Mouse (Mus musculus) hindbrain, embryonic 13.5 days (tissue): ENCODE data around the gene Bend6. TPM values are rescaled to one million over a fixed set of nuclear protein-coding genes. Genes with fewer than 3 reads are reported as not detected.

Experiments used
- ATAC-seq: fragments of 200-750 bp; cut with Nextera tagmentation; 2 replicates; pipeline ENCODE4 v1.8.0; 2017; ENCODE audit warnings: moderate TSS enrichment; ENCODE audit not compliant: low FRiP score
- H3K27ac ChIP-seq: fragments of 300-500 bp; sonication (generic); 2 replicates; pipeline ENCODE4 v1.5.1; 2015; ENCODE audit warnings: inconsistent platforms, mild to moderate bottlenecking, moderate library complexity
- H3K27me3 ChIP-seq: fragments of 300-500 bp; sonication (generic); 2 replicates; pipeline ENCODE4 v1.6.1; 2015; ENCODE audit warnings: mild to moderate bottlenecking, inconsistent platforms
- H3K36me3 ChIP-seq: fragments of 300-500 bp; sonication (generic); 2 replicates; pipeline ENCODE4 v1.6.1; 2015; ENCODE audit warnings: mild to moderate bottlenecking, inconsistent platforms
- H3K4me1 ChIP-seq: fragments of 300-500 bp; sonication (generic); replicated peaks from 2 replicates; pipeline ENCODE4 v1.6.1; 2015; ENCODE audit warnings: inconsistent platforms
- H3K4me2 ChIP-seq: fragments of 300-500 bp; sonication (generic); 2 replicates; pipeline ENCODE4 v1.6.1; 2015; ENCODE audit warnings: inconsistent platforms, mild to moderate bottlenecking, moderate library complexity
- H3K4me3 ChIP-seq: fragments of 300-500 bp; sonication (generic); 2 replicates; pipeline ENCODE4 v1.5.1; 2015; ENCODE audit warnings: mild to moderate bottlenecking, inconsistent platforms
- H3K9ac ChIP-seq: fragments of 300-500 bp; sonication (generic); 2 replicates; pipeline ENCODE4 v1.6.1; 2015; ENCODE audit warnings: mild to moderate bottlenecking, inconsistent platforms
- H3K9me3 ChIP-seq: fragments of 300-500 bp; sonication (generic); 2 replicates; pipeline ENCODE4 v1.6.1; 2016; ENCODE audit warnings: inconsistent platforms
- WGBS: fragments of 180-500 bp; shearing (Covaris S2); methylation state at CpG from one replicate; pipeline ENCODE4 v1.1.7; 2015; 5-methylcytosine and 5-hydroxymethylcytosine counted together
- polyA plus RNA-seq: library from polyadenylated mRNA; unstranded; fragments of >200 nt; fragmentation: Nextera tagmentation; extraction: Ambion mirVana; gene quantifications from 2 replicates; pipeline ENCODE4 v1.2.1, GENCODE M21; 2015

Gene Bend6
- polyA plus RNA-seq, 1 experiment from 2014 or later, result 20.5 TPM

DNA sequence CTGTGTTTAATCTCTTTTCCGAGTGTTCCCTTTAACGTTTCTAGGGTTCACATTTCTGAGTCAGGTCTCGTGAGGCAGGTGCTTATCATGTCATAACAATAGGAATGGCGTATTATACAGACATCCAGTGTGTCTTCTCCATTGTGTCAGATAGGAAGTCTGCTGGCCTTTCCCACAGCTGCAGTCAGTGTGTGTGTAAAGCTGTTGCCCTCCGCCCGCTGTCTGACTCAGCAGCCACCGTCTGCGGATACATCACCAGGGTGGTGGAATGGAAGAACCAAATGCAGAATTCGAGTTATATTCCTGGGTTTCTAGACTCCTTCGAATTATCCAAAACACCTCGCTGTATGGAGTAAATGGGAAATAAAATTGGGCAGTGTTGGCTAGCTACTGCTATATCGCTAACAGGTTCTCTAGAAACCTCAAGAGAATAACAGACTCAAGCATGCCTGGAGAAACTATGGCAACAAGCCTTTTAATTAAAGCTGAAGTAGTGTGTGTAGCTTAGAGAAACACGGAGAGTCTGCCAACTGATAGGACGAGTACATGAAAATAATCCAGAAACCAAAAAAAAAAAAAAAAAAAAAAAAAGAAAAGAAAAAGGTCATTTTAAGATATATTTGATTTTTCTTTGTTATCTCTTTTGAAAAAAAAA, 25.4 kb upstream of the Bend6 start:
- Histone ChIP-seq H3K4me3 (no peak overlapping the region), H3K27ac (no peak overlapping the region), H3K9ac (no peak overlapping the region), H3K4me1 (peaks cover 5% of the 10 kb centered on the region; the same call in 1 of the 2 replicates), H3K4me2 (0 out of 2 replicates have a peak overlapping the region, but pooled peaks have one; percentile 4), H3K27me3 (no peaks in the 10 kb centered on the region), H3K36me3 (no peaks in the 10 kb centered on the region), H3K9me3 (no peaks in the 10 kb centered on the region)
- WGBS, result 64% methylated on average over 14 of the region's 14 CpGs
- ATAC-seq, result peak; percentile 68

DNA sequence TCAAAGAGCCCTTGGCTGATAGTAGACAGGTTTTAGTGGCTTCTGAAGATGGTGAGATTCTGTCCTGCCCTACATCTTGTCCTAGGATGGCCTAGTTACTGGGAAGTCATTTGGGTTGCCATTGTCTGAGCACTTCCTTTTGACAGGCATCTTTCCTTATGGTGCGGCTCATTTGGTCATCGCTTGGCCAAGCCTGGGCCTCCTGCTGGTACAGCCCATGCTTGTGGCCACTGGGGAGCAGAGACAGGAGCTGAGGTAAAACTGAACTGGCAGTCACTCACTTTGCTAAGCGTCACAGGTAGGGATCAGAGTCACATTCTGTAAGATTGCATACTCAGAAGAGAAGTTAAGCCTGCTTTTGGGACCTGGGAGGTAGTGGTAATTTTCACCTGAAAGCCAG, 24.6 kb upstream of the Bend6 start:
- no peak for ATAC-seq

DNA sequence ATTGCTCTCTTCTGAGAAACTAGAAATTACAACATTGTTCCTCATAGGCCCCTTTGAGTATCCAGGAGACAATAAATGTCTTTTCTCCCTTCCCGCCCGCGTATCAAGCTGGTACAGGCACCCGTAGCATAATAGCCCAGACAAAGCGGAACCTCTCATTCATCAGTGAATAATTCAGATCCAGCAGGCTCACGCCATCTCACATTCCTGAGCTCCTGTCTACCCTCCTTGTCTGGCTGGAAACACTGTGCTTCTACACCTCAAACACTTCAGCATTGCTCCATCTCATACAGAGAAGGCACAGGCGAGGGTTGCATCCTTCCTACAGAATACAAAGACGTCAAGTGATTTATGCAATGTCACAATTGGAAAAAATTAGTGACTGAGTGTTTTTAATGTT, 24.2 kb upstream of the Bend6 start:
- H3K4me1 ChIP-seq, result peaks cover 5% of the 10 kb centered on the region; the same call in 1 of the 2 replicates
- no peaks in the 10 kb centered on the region for H3K9me3 ChIP-seq
- ATAC-seq, result no peak
- H3K27me3 ChIP-seq, result no peaks in the 10 kb centered on the region
- no peak overlapping the region for H3K4me2 ChIP-seq
- no peak overlapping the region for H3K27ac ChIP-seq
- H3K9ac ChIP-seq, result no peak overlapping the region
- H3K4me3 ChIP-seq, result no peak overlapping the region
- WGBS, result 41% methylated on average over 8 of the region's 8 CpGs
- H3K36me3 ChIP-seq, result no peaks in the 10 kb centered on the region

More for the DNA sequence above, 24.6 kb upstream of the Bend6 start:
- H3K27me3 ChIP-seq, result no peaks in the 10 kb centered on the region
- H3K4me3 ChIP-seq, result no peak overlapping the region
- no peaks in the 10 kb centered on the region for H3K9me3 ChIP-seq
- peaks cover 5% of the 10 kb centered on the region; the same call in 1 of the 2 replicates for H3K4me1 ChIP-seq
- no peak overlapping the region for H3K9ac ChIP-seq
- H3K4me2 ChIP-seq, result no peak overlapping the region
- H3K36me3 ChIP-seq, result no peaks in the 10 kb centered on the region
- WGBS, result 75% methylated on average over 3 of the region's 3 CpGs
- H3K27ac ChIP-seq, result no peak overlapping the region

DNA sequence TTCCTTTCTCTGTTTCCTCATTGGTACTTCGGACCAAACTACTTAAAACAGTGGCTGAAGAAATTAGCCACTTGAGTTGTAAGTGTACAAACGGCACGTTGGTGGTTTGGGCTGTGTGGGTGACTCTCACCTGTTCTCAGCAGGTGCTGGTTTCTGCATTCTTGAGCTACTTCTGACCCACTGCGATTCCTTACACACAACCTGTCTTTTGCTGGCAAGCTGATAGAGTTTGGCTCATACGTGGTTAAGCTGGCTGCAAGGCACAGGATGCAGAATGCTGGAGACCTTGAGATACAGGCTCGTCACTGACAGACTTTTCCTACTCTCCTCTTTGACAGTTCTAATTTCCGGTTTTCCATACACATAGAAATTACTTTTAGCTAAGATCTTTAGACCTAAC, 19.9 kb upstream of the Bend6 start:
- Histone ChIP-seq H3K9me3 (no peaks in the 10 kb centered on the region), H3K36me3 (no peaks in the 10 kb centered on the region), H3K27ac (no peak overlapping the region), H3K27me3 (no peaks in the 10 kb centered on the region), H3K4me3 (no peak overlapping the region), H3K4me2 (no peak overlapping the region), H3K9ac (no peak overlapping the region), H3K4me1 (0 out of 2 replicates have a peak, but pooled peaks cover 5% of the 10 kb centered on the region)
- ATAC-seq, result no peak
- 92% methylated on average over 7 of the region's 7 CpGs for WGBS

DNA sequence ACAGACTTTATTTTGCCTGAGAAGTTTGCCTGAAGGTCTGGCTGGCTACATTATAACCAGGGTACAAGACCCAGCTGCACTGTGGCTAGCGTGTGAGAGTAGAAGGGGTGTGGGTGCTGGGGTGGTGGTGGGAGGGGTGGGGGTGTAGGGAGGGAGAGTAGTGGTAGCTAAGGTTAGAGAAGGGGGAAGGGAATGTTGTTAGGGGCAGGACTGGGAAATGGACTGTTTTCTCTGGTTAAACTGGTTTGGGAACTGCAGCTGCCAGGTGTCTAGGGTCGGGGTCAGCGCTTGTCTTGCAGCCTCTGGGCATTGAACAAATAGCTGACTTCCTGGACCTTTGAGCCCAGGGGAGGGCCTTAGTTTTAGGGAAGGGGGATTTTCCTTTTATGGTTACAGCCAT, 17.7 kb upstream of the Bend6 start:
- H3K4me3 ChIP-seq, result no peak overlapping the region
- H3K27me3 ChIP-seq, result no peaks in the 10 kb centered on the region
- 88% methylated on average over 3 of the region's 3 CpGs for WGBS
- ATAC-seq, result no peak
- H3K27ac ChIP-seq, result no peak overlapping the region
- no peaks in the 10 kb centered on the region for H3K4me1 ChIP-seq
- H3K9me3 ChIP-seq, result no peaks in the 10 kb centered on the region
- H3K9ac ChIP-seq, result no peak overlapping the region
- peaks cover 3% of the 10 kb centered on the region; the same call in 1 of the 2 replicates for H3K36me3 ChIP-seq
- no peak overlapping the region for H3K4me2 ChIP-seq

DNA sequence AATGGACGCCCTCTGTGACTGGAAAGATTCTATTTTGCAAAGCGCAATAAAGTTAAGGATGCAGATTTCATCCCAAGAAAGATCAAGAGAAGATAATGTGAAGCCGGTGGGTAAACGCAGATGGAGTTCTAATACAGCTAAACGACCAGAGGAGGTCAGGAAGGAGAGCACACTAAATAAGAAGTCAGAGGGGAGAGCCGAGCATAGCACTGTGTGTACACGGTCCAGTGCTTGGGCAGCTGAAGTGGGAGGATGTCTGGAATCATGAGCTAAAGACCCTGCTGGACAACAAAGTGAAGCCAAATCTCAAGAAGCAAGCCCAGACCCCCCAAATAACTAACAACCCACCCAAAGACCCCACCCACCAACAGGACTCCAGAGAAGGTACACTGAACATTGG, 15.4 kb upstream of the Bend6 start:
- Histone ChIP-seq H3K27ac (no peak overlapping the region), H3K4me3 (no peak overlapping the region), H3K36me3 (peaks cover 5% of the 10 kb centered on the region), H3K27me3 (no peaks in the 10 kb centered on the region), H3K9me3 (no peaks in the 10 kb centered on the region), H3K9ac (no peak overlapping the region), H3K4me1 (no peaks in the 10 kb centered on the region), H3K4me2 (no peak overlapping the region)
- ATAC-seq, result no peak
- WGBS, result 78% methylated on average over 7 of the region's 7 CpGs

DNA sequence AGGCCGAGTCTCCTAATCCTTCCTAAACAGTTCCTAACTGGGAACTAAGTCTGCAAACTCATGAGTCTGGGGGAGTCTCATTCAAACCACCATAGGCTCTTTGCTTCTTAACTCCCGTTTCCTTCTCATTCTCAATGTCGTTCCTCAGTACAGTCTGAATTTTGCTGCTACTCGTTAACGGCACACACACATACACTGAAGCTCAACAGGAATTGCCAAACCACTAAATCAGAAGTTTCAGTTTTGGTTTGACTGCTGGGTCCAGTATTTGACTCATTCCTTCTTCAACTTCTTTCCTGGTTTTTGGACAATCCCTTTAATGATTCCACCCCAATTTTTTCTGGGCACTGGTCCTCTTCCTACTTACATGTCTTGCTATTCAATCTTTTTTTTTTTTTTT, 8.9 kb upstream of the Bend6 start:
- ATAC-seq, result no peak
- 98% methylated on average over 5 of the region's 5 CpGs for WGBS
- H3K9me3 ChIP-seq, result no peaks in the 10 kb centered on the region
- no peaks in the 10 kb centered on the region for H3K27me3 ChIP-seq
- H3K4me2 ChIP-seq, result no peak overlapping the region
- peaks cover 20% of the 10 kb centered on the region for H3K36me3 ChIP-seq
- no peak overlapping the region for H3K27ac ChIP-seq
- no peaks in the 10 kb centered on the region for H3K4me1 ChIP-seq
- no peak overlapping the region for H3K4me3 ChIP-seq
- no peak overlapping the region for H3K9ac ChIP-seq

DNA sequence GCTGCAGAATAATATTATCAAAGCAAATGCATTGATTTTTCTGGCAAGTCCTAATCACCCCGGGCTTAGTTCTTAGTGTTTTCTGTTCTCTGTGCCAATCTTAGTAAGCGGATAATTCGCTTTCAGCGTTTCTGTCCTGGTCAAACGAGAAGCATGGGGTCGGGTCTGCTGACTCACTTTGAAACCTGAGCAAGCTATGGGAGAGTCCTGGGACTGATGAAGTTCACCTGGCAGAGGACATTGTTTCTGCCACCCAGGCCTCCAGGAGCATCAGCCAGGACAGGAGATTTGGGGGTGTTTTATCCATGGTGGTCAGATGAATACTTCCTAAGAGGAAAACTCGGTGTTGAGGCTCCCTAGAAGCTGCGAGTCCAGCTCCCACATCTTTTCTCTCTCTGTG, 4.0 kb upstream of the Bend6 start:
- Histone ChIP-seq H3K4me3 (no peak overlapping the region), H3K4me2 (no peak overlapping the region), H3K27ac (no peak overlapping the region), H3K4me1 (peaks cover 23% of the 10 kb centered on the region), H3K27me3 (peaks cover 15% of the 10 kb centered on the region), H3K9me3 (no peaks in the 10 kb centered on the region), H3K9ac (no peak overlapping the region), H3K36me3 (peaks cover 9% of the 10 kb centered on the region)
- 85% methylated on average over 8 of the region's 8 CpGs for whole genome bisulfite sequencing
- no peak for ATAC-seq

DNA sequence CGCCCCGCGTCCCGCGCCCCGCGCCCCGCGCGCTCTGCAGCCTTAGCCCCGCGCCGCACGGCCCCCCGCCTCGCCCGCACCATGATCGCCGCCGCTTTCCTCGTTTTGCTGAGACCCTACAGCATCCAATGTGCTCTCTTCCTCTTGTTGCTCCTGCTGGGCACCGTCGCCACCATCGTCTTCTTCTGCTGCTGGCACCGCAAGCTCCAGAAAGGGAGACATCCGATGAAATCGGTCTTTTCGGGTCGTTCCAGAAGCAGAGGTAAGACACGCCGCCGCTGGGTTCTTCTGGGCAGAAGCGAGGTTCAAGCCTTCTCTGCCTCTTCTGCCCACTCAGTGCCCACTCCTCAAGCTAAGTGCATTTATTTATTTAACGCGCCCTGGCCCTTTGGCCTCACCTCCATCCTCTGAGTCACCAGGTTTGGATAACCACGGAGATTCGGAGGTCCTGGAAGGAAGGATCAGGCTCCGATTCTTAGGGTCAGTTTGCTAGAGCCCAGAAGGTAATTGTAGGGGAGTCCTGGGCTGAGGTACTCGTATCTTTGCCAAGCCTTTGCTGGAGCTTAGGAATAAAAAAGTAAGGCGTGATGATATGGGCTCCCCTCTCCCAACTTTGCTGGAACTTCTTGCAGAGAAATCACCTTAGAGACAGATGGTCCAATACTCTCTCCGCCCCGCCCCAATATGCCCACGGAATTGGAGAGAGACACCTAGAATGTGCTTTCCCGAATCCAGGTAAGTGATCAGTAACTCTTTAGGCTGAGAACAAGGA, 761 bp upstream of the Bend6 start, which contains the start of gene Dst:
Gene Dst, plus strand, starts transcription at position 35 of the 772 bp plus-strand sequence.
- Histone ChIP-seq H3K4me1 (peaks cover 30% of the 10 kb centered on the region), H3K27me3 (peaks cover 18% of the 10 kb centered on the region), H3K9ac (peak within 1 kb of the TSS; percentile 79), H3K4me3 (peak within 1 kb of the TSS; percentile 64), H3K4me2 (peak within 1 kb of the TSS; percentile 85), H3K9me3 (no peaks in the 10 kb centered on the region), H3K27ac (peak within 1 kb of the TSS; percentile 91), H3K36me3 (no peaks in the 10 kb centered on the region)
- WGBS, result 3% methylated on average over 42 of the region's 44 CpGs
- no peak; the same call in 1 of the 2 replicates for ATAC-seq

DNA sequence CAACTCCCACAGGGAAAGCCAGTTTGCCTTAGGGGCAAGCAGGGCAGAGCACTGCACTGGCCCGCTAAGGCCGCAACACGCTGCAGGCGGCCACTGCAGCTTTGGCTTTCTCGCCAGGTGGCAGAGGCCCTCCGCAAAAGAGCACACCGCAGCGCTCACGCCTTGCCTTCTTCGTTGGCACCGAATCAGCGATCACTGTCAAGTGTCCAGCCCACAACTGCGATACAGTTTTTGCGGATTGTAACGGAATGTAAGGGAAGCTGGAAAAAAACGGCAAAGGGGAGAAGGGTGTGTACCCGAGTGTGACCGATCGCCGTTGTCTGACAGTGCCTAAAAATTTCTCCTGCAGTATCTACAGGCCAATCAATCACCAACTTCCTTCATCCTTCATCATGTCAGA, 689 bp downstream of the Bend6 start:
- Histone ChIP-seq H3K4me1 (peaks cover 30% of the 10 kb centered on the region), H3K4me3 (peak overlapping the region; percentile 64), H3K4me2 (peak overlapping the region; percentile 85), H3K9me3 (no peaks in the 10 kb centered on the region), H3K27ac (peak overlapping the region; percentile 91), H3K9ac (peak overlapping the region; percentile 79), H3K36me3 (no peaks in the 10 kb centered on the region), H3K27me3 (peaks cover 18% of the 10 kb centered on the region)
- ATAC-seq, result peak; percentile 66
- 1% methylated on average over 20 of the region's 20 CpGs for WGBS

DNA sequence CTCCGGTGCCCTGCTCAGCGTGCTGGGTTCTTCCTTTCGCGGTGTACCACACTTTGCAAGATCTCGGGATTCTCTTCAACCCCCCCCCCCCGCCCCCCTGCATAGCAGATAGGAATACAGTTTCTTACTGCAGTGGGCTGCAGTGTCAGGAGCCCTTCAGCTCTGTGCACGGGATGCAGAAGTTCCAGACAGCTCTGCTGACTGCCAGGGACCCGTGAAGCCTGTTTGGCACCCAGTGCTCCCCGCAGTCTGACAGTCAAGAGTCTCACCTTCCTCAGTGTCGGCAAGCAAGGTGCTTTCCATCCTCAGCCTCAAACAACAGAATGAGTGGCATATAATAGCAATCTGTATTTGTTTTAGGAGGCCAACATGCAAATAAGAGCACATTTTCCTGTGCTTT, 1.4 kb downstream of the Bend6 start:
- H3K27ac ChIP-seq, result no peak overlapping the region
- 43% methylated on average over 10 of the region's 10 CpGs for WGBS
- peaks cover 18% of the 10 kb centered on the region for H3K27me3 ChIP-seq
- ATAC-seq, result no peak
- H3K4me2 ChIP-seq, result peak overlapping the region; percentile 85
- H3K36me3 ChIP-seq, result no peaks in the 10 kb centered on the region
- no peak overlapping the region for H3K9ac ChIP-seq
- H3K9me3 ChIP-seq, result no peaks in the 10 kb centered on the region
- peaks cover 30% of the 10 kb centered on the region for H3K4me1 ChIP-seq
- peak overlapping the region; percentile 64 for H3K4me3 ChIP-seq

DNA sequence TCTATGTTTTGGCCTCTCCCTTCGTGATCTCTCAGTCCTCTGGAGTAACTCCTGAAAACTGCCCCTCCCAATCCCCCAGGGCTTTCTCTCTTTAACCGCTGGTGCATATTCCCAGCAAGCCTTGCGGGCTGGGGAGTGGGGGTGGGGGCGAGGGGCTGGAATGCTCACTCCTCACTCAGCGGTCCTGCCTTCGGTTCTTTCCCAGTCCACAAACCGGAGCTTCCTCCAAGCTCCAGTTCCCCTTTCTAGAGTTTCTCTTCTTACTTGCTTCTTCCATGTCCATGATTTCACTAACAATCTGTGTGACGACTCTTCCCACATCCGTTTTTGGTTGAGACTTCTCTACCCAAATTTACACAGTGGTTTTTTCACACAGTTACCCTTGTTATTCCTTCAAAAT, 4.0 kb downstream of the Bend6 start:
- Histone ChIP-seq H3K27me3 (0 out of 2 replicates have a peak, but pooled peaks cover 5% of the 10 kb centered on the region), H3K9ac (no peak overlapping the region), H3K4me1 (peaks cover 17% of the 10 kb centered on the region), H3K4me3 (no peak overlapping the region), H3K4me2 (0 out of 2 replicates have a peak overlapping the region, but pooled peaks have one; percentile 11), H3K9me3 (no peaks in the 10 kb centered on the region), H3K27ac (no peak overlapping the region), H3K36me3 (no peaks in the 10 kb centered on the region)
- no peak for ATAC-seq
- WGBS, result 34% methylated on average over 9 of the region's 9 CpGs
